Mouse (Mus musculus): ENCODE data around the gene Spag6l.

DNA sequence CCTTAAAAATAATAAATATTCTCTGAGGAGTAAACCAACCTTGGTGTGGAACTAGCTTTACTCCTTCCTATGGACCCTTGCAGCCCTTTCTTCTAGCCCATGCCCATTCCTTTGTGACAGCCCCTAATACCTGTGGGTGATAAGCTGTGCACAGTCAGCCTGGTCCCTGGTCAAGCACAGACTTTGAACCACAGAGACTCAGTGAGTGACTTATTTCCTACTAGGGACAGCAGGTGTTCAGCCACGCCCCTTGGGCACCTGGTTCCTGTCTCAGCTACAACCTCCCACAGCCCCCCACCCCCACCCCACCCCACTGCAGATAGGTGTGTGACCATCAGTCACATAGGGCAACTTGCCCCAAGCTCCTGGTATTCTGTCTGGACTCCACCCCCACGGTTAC, 22.9 kb downstream of the Spag6l start:
- TF ChIP-seq POLR2A (IDR thresholded peaks at IDR 0.05; ENCODE audit: insufficient read depth, low read length) (no peak), CTCF (IDR thresholded peaks at IDR 0.05; ENCODE audit: low read depth, low read length) (no peak)

All from ES-Bruce4 (cell line).